Mouse (Mus musculus) ES-Bruce4 (cell line): Measurements from ENCODE around the gene Abcb7.

Experiments
- CTCF ChIP-seq: IDR thresholded peaks from one replicate; pipeline ENCODE4 v1.8.1; 2011; ENCODE audit warnings: low read depth, low read length
- EP300 ChIP-seq: IDR thresholded peaks from 2 replicates; pipeline ENCODE4 v1.6.1; 2011; ENCODE audit warnings: low read depth, low read length; ENCODE audit not compliant: insufficient read depth
- POLR2A ChIP-seq: IDR thresholded peaks from one replicate; pipeline ENCODE4 v1.8.1; 2011; ENCODE audit warnings: low read length; ENCODE audit not compliant: insufficient read depth

DNA sequence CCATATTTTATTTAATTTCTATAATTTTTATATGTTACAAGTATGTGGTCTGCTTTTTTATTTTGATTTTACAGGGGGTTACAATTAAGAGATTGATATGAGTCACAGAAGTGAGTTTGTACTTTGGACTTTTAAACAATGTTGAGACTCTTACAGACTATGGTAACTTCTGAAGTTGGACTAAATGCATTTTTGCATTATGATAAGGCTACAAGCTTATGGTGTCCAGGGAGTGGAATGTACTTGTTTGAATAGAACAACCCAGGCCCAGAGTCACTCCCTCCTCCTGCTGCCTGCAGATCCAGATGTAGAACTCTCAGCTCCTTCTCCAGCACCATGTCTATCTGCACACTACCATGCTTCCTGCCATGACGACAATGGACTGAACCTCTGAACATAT, 12.5 kb downstream of the Abcb7 start:
- TF ChIP-seq POLR2A (no peak), CTCF (no peak), EP300 (no peak)
